Mouse (Mus musculus) spleen, adult 2 months (tissue): ENCODE measurements around the gene Tmem43.

Experiments
- CTCF ChIP-seq: fragments of 200-500 bp; IDR thresholded peaks from 2 replicates; pipeline ENCODE4 v1.5.1; 2011; ENCODE audit warnings: mild to moderate bottlenecking, inconsistent platforms; ENCODE audit not compliant: insufficient read depth, insufficient read length, insufficient replicate concordance; ENCODE audit errors: extremely low read depth
- POLR2A ChIP-seq: fragments of 200-500 bp; IDR thresholded peaks from 2 replicates; pipeline ENCODE4 v1.6.1; 2011; ENCODE audit warnings: low read depth, low read length, inconsistent platforms

- TF ChIP-seq POLR2A (no peak), CTCF (no peak)
Measured at GRCm38 (mm10) chr6:91459471-91459870, 14.0 kb upstream of the Tmem43 start.
